Mouse (Mus musculus) CD4-positive, CD25-positive, alpha-beta regulatory T cell, adult 2 months (primary cell): ENCODE data around the gene Snrnp70.

ENCODE experiments used
- DNase-seq: peaks from one replicate; pipeline ENCODE4 v3.0.0-alpha.2; 2012; ENCODE audit warnings: low read depth, low spot score

Snrnp70 gene

GRCm38 (mm10) chr7:45395578-45396336 lies at the start of gene Snrnp70:
TSS of gene Snrnp70 (minus strand) at chr7:45395742.
- DNase-seq = peak; percentile 100

GRCm38 (mm10) chr7:45443526-45444420 lies 48.2 kb upstream of the Snrnp70 start:
- no peak for DNase-seq

GRCm38 (mm10) chr7:45437521-45438276 lies 42.2 kb upstream of the Snrnp70 start, which contains the start of gene Ruvbl2:
TSS of gene Ruvbl2 (minus strand) at chr7:45438096.
- DNase-seq = no peak

DNA sequence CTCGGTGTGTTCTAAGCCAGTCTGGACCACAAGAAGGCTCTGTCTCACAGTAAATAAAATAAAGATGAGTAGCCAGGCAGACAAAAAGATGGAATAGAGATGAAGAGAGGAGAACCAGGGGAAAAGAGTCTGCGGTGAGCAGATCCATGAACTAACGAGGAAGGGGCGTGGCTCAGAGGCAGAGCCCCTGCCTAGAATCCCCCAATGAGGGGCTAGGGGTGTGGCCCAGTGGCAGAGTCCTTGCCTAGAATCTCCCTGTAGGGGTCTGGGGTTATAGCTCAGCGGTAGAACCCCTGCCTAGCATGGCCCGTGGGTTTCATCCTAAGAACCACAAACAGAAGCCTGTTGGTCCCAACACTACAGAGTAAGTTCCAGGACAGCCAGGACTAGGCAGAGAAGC lies 41.5 kb upstream of the Snrnp70 start:
- no peak for DNase-seq

GRCm38 (mm10) chr7:45436444-45436843 lies 40.9 kb upstream of the Snrnp70 start:
- no peak for DNase-seq

- no peak for DNase-seq
These were observed 39.5 kb upstream of the Snrnp70 start for GRCm38 (mm10) chr7:45435038-45435437.

GRCm38 (mm10) chr7:45434203-45435015 lies 38.9 kb upstream of the Snrnp70 start, which contains the start of gene Gys1:
TSS of gene Gys1 (plus strand) at chr7:45434844.
- peak; percentile 100 for DNase-seq

DNA sequence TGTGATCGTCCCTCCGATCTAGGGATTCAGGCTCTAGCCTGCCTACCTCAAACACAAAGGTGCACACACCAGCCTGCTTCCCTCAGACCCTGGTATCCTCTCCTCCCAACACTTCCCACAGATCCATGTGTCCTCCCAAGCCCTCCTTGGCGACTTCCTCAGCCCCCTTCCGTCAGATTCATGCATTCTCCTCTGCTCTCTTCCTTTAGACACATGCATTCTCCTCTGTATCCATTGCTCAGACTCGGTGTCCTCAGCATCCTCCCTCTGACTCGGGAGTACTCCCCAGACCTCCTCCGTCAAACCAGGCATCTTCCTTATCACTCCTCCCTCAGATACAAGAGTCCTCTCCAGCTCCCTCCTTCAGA lies 38.3 kb upstream of the Snrnp70 start:
- no peak for DNase-seq

DNA sequence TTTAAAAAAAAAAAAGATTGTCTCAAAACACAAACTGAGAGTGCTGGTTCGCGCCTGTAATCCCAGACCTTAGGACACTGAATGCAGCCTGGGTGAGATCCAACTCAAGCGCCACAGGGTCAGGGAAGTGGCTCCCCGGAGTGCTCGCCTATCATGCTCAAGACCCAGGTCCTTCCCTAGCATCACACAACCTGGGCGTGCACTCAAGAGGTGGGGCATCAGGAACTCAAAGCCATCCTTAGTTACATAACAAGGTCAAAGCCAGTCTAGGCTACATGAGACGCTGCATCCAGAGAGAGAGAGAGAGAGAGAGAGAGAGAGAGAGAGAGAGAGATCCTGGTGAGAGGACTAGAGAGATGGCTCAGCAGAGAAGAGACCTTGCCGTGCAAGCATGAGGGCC lies 31.0 kb upstream of the Snrnp70 start:
- DNase-seq = no peak

DNA sequence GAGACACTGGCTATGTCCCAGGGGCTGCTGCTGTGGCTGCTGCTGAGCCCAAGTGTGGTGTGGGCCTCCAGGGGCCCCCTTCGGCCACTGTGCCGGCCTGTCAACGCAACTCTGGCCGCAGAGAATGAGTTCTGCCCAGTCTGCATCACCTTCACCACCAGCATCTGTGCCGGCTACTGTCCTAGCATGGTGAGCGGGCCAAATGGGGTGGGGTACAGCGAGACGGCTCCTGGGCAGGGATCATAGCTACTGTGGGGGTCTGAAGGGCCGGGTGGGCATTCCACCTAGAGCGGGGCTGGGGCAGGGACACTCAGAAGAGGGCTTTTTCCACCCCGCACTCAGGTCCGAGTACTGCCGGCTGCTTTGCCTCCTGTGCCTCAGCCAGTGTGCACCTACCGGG lies 25.7 kb upstream of the Snrnp70 start:
- DNase-seq = no peak

DNA sequence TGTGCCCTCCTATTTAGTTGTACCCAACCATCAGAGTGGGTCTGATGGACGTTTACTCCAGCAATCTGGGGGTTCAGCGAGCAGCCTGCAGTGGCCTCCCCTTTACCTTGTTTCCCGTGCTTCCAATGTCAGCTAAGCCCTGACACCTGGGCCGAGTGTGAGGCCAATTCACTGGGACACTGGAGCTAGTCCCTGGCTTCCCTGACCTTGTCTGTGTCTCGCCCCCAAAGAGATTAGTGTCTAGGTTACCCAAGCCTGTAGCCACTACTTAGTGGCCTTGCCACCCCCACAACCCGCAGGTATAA lies 25.0 kb upstream of the Snrnp70 start, which contains the start of gene Lhb:
TSS of gene Lhb (plus strand) at position 206 of the 305 bp plus-strand sequence.
- DNase-seq = no peak

GRCm38 (mm10) chr7:45419859-45420614 lies 24.5 kb upstream of the Snrnp70 start:
- no peak for DNase-seq

DNA sequence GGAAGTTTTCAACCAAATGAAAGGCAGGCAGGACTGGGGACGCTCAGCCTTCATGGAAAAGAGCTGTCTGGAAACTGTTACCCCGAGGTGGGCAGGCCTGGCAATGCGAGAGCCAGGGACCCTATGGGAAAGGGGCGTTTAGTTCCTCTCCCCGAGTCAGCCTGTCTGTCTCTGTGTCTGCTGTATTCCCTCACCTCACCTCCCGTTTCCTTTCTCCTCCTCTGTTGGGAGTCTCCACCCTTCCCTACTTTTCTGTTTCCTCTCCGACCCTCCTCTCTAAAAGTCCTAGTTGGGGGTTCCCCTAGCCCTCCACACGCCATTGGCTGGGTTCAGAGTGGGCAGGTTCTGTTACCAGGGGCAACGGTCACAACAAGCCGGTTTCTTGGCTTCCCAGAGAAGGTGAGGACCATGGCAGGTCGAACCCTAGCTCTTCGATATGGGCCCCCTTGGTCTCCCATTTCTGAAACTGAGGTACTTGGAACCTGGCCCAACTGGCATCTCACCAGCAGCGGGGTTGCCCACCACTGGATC lies 22.5 kb upstream of the Snrnp70 start:
- no peak for DNase-seq

DNA sequence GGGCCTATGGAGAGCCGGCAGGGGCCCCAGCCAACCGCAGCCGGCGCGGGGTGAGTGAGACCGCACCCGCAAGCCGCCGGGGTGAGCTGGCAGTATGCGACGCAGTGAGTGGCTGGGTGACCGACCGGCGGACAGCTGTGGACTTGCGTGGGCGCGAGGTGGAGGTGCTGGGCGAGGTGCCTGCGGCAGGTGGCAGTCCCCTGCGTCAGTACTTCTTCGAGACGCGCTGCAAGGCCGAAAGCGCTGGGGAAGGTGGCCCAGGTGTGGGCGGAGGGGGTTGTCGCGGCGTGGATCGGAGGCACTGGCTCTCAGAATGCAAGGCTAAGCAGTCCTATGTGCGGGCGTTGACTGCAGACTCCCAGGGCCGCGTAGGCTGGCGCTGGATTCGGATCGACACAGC lies 20.1 kb upstream of the Snrnp70 start:
- peak; percentile 65 for DNase-seq

- no peak for DNase-seq
These were observed 19.2 kb upstream of the Snrnp70 start for GRCm38 (mm10) chr7:45414740-45415224.

DNA sequence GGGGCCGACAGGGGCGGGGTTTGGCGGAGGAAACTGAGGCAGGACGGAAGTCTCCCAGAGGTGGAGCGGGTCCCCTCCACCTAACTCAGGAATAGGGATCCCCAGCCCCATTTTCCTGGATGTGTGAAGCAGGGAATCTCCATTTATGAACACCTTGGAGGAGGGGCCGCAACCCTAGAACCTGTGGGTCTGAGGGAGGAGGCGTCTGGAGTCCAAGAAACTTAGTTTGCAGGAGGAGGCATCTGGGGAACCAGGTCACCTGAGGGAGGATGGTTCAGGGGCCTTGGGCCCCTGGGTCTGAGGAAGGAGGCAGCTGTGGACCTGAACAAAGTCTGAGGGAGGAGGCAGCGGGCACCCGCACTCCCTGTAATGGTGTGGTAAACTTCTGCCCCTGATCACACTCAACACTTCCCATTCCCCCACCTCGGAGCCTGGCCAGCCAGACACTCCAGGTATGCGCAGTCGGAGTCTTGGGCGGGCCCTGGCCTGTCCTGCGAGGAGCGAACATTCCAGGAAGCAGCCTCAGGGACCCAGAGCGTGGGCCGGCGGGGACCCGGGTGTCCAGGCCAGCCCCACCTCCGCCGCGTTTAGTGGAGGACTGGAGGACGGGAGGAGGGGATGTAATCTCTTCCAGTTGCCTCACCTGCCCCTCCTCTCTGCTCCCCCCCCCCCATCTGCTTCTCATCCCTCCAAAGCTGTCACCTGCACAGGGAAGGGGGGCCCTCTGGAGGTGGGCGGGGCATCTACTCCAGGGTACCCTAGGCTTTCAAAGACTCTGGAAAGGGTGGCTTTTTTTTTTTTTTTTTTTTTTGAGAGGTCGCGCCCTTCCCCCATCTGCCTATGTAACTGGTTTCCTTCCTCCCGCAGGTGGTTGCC lies 18.6 kb upstream of the Snrnp70 start:
- peak; percentile 27 for DNase-seq

GRCm38 (mm10) chr7:45413113-45413863 lies 17.7 kb upstream of the Snrnp70 start, which contains the start of gene Ntf5:
TSS of gene Ntf5 (plus strand) at chr7:45413695.
- peak; percentile 40 for DNase-seq

DNA sequence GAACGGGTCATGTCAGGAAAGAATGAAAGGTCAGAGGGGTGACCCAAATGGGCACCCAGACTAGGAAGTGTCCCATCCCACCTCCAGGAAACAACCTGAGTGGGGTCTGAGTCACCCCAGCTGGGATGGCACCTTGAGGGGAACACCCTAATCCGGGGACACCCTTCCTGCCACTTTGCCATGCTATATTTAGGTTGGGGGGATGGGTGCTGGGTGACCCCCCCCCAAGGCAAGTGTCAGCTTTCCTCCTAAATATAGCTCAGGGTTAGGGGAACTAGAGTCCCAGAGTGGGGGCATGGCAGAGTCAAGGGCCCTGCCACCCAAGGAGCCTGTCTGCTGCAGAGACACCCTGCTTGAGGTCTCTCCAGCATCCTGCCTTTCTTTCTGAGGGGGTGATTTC lies 16.9 kb upstream of the Snrnp70 start:
- no peak for DNase-seq
